Mouse (Mus musculus) gastrocnemius, postnatal 4 days (tissue): ENCODE measurements around the gene Trp53tg5. TPM values are rescaled to one million over a fixed set of nuclear protein-coding genes. Genes with fewer than 3 reads are reported as not detected.
A peak's percentile ranks its signal among the peaks of the same experiment; 100 is the strongest.

ENCODE experiments used
- DNase-seq, 2 experiments: peaks; one replicate each; pipeline ENCODE4 v3.0.0; 2021 to 2022; ENCODE audit warnings: low spot score in 2 of 2, mixed read lengths in 2 of 2
- total RNA-seq, 2 experiments: library from RNA; stranded (reverse); gene quantifications; 2 replicates each; pipeline ENCODE4 v1.2.3; 2021

Trp53tg5 gene
- total RNA-seq, 2 experiments from 2014 or later = not detected

GRCm38 (mm10) chr2:164453047-164453757 lies 20.3 kb downstream of the Trp53tg5 start:
- no peak for DNase-seq

GRCm38 (mm10) chr2:164452000-164452676 lies 21.4 kb downstream of the Trp53tg5 start:
- no peak for DNase-seq

- no peak for DNase-seq
Measured at GRCm38 (mm10) chr2:164449341-164450042, 24.0 kb downstream of the Trp53tg5 start.

GRCm38 (mm10) chr2:164448921-164449320 lies 24.6 kb downstream of the Trp53tg5 start:
- no peak for DNase-seq

GRCm38 (mm10) chr2:164448140-164448539 lies 25.4 kb downstream of the Trp53tg5 start:
- DNase-seq = no peak

- DNase-seq = no peak
Measured at GRCm38 (mm10) chr2:164446086-164446469, 27.4 kb downstream of the Trp53tg5 start.

GRCm38 (mm10) chr2:164445399-164446085 lies 28.0 kb downstream of the Trp53tg5 start:
- no peak for DNase-seq

GRCm38 (mm10) chr2:164444701-164445100 lies 28.8 kb downstream of the Trp53tg5 start:
- no peak for DNase-seq

GRCm38 (mm10) chr2:164443460-164444000 lies 30.0 kb downstream of the Trp53tg5 start, which contains the start of gene Sdc4:
TSS of gene Sdc4 (minus strand) at chr2:164443887.
- no peak for DNase-seq

- DNase-seq = peak; percentile 72 to 86
Measured at GRCm38 (mm10) chr2:164443051-164443437, 30.5 kb downstream of the Trp53tg5 start.

GRCm38 (mm10) chr2:164442315-164443050 lies 31.0 kb downstream of the Trp53tg5 start:
- peak in 1 of 2 experiments; percentile 59 for DNase-seq

- DNase-seq = no peak
Measured at GRCm38 (mm10) chr2:164441731-164442130, 31.8 kb downstream of the Trp53tg5 start.

- no peak for DNase-seq
Measured at GRCm38 (mm10) chr2:164441155-164441554, 32.4 kb downstream of the Trp53tg5 start.

- no peak for DNase-seq
Measured at GRCm38 (mm10) chr2:164440314-164440713, 33.2 kb downstream of the Trp53tg5 start.

- no peak for DNase-seq
Measured at GRCm38 (mm10) chr2:164439001-164439421, 34.5 kb downstream of the Trp53tg5 start.

- no peak for DNase-seq
Measured at GRCm38 (mm10) chr2:164438257-164438656, 35.3 kb downstream of the Trp53tg5 start.

- no peak for DNase-seq
Measured at GRCm38 (mm10) chr2:164437710-164438109, 35.8 kb downstream of the Trp53tg5 start.

- peak in 1 of 2 experiments; percentile 32 for DNase-seq
Measured at GRCm38 (mm10) chr2:164436961-164437360, 36.6 kb downstream of the Trp53tg5 start.

- DNase-seq = no peak
Measured at GRCm38 (mm10) chr2:164436215-164436913, 37.2 kb downstream of the Trp53tg5 start.
